Mouse (Mus musculus): ENCODE measurements around the gene Cyp8b1.

Cyp8b1 gene

DNA sequence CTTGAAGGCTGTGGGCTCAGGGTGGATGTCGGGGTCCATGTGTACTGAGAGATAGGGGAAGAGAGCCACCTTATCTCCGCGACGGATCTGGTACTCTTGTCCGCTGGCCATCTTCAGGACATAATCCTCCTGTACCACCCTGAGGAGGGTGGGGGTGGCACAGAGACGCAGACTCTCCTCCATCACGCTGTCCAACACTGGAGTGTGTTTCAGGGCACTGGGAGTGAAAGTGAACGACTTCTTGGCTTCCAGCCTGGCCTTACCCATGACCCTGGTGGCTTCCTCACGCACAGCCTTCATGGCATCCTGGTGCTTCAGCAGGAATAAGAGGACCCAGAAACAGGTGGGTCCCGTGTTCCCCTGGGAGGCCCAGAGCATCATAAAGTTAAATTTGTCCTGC, 1.0 kb downstream of the Cyp8b1 start:
- no peak for DNase-seq (ENCODE audit: low spot score in 2 of 2)

DNA sequence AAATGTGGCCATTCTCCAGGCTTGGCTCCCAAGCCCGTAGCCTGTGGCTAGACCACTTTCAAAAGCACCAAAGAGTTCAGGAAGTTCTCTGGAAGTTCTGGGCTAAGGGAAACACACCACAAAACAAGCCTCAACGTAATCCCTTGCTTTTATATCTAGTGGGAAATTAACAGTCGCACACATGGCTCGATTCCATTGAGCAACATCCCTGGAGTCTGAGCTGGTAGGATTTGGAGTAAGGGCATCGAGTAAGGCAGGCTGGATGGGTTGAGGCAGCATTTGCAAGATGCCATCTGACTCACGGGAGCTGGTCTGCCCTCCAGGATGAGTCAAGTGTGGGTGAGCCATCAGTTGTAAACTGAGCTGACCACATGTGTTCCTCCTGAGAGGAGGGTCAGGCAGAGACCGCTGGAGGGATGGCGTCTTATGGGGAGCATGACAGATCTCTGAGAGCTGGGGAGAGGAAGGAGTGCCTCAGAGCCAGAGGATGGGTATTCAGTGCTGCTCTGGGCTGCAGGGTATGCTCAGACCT, 1.8 kb downstream of the Cyp8b1 start:
- DNase-seq (ENCODE audit: low spot score in 2 of 2), result no peak

DNA sequence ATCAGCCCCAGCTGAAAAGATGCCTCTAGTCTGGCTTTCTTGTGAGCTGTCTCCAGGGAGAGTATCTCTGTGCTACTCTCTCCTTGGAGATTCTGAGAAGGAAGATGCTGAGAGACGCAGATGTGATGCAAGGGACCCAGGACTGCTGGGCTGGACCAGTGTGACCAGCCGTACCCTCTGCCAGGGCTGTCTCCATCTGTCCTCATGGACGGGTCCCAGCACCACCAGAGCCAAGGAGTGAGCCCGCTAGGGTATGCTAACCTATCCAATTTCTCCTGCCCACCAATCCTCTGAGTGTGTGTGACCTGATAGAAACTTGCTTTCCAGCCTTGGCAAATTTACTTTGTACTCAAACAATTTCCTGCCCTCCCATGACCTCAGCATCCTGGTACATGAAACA, 3.3 kb downstream of the Cyp8b1 start:
- no peak for DNase-seq (ENCODE audit: low spot score in 2 of 2)

DNA sequence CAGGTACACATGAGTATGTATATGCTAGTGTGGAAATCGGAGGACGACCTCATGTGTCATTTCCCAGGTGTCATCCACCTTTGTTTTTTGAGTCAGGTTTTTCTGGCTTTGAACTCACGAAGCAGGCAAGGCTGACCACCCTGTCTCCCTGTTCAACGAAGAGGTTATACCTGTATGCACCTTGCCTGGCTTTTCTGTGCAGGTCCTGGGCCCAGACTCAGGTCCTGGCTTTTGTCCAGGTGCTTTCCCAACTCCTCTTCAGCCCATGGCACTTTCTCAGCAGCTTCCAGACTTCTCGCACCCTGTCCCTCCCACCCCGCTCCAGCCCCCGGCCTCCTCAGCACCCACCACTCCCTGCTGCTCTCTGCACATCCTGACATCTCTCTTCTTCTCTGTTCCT, 4.9 kb downstream of the Cyp8b1 start:
- no peak for DNase-seq (ENCODE audit: low spot score in 2 of 2)

DNA sequence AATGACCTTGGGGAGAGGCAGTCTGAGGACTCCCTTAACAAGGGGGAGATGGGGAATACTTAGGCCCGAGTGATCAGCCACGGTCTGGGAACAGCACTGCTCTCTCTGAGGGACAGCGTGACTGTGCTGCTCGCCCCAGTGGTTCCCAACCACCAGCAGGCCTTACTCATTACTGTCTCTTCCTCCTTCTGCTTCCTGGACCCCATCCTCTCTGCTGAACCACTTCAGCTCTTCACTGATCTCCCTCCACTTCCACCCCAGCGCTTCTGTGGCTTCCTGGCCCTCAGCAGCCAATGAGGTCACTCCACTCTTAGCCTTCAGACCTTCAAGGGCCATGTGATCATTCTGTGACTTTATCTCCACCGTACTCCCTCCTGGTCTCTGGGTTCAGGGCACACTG, 6.5 kb downstream of the Cyp8b1 start:
- no peak for DNase-seq (ENCODE audit: low spot score in 2 of 2)

DNA sequence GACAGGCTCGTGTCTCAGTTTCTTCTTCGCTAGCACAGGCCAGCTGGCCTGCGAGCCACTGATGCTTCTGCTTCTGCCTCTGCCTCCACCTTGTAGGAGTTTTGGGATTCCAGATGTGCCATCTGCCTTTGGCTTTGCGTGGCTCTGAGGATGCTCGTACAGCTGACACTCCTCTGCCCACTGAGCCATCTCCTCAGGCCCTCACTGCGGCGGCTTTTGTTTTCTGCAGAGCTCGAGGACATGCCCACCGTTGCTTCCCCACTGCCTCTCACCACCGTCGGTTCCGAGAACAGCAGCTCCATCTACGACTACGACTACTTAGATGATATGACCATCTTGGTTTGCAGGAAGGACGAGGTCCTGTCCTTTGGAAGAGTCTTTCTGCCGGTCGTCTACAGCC, 7.8 kb downstream of the Cyp8b1 start:
- DNase-seq (ENCODE audit: low spot score in 2 of 2), result no peak

DNA sequence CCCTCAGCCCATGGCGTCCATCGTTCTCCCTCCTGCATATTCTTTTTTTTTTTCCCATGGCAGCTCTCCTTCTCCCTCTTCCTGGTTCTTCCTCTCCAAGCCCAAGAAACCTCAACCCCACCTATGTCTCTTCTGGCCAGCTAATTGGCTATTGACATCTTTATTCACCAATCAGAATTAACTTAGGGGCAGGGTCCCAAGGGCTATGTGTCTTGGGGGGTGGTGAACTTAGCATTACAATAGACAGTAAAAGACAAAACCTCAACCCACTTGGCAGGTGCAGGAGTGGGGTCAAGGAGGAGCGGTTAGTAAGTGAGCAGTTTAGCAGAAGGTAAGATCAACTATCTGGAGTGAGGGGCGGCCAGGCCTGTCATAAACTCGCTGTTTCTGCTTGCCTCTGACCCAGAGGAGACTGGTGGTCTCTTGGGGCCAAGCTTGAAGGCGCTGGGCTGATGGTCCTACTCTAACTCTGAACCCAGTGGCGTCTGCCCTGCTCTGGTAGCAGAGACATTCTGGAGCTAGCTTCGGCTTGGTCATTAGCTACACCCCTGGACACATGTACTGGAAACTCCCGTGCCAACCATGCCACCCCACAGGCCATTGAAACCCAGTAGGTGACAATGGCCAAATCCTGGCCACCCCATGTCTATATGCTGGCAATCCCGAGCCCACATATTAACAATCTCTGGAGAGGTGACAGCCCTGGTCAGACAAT, 8.6 kb downstream of the Cyp8b1 start:
- no peak for DNase-seq (ENCODE audit: low spot score in 2 of 2)

DNA sequence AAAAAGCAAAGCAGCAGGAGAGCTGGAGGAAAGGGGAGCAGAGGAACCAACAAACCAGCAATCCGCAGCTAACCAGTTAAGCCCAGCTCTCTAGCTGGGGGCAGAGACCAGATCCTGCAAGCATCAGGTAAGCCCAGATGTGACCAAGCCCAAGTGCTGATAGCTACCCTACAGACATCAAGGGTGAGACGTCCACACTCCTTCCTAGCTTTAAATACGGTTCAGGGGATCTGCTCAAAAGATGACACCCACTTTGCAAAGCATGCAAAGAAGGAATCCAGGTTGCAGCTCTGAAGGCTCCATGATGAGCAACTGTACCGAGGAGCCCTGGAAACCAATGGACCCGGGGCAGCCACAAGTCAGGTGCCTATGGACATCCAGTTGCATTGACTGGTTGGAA, 9.6 kb downstream of the Cyp8b1 start:
- no peak for DNase-seq (ENCODE audit: low spot score in 2 of 2)

DNA sequence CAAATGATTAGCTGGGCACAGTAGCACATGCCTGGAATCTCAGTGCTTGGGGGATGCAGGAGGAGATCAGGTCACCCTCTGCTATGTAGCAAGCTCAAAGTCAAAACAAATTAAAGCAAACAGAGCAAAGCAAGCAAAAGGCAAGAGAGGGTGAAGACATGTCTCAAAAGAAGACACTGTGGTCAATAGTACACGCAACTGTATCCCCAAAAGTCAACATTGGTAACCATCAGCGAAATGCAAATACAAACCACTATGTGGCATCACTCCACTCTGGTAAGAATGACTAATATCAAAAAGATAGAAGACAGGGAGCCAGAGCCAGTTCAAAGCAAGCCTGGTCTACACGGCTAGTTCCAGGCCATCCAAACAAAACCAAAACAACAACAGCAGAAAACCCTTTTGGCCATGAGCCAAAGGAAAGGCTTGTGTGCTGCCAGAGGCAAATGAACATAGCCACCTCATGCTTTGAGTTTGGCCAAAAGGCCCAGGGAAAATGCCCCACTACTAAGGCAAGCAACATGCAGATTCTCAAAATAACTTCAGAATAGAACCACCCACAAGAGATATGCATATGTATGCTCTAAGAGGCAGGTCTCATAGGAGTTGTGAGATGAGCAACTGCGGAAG, 10.4 kb downstream of the Cyp8b1 start:
- DNase-seq (ENCODE audit: low spot score in 2 of 2), result no peak

DNA sequence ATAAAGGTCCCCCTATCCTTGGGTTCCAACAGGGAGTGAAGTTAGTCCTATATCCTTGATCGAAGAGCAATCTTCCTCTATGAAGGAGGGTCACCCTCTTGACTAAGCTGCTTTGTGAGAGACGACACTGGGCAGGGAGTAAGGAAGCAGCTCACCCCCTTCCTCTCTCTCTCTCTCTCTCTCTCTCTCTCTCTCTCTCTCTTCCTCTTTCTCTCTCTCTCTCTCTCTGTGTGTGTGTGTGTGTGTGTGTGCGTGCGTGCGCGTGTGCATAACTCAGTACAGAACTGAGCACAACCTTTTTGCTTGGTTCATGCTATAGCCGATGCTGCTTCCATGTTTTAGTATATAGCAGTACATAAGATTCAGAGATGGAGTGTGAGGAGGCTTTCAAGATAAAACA, 11.2 kb downstream of the Cyp8b1 start:
- DNase-seq (ENCODE audit: low spot score in 2 of 2), result no peak

DNA sequence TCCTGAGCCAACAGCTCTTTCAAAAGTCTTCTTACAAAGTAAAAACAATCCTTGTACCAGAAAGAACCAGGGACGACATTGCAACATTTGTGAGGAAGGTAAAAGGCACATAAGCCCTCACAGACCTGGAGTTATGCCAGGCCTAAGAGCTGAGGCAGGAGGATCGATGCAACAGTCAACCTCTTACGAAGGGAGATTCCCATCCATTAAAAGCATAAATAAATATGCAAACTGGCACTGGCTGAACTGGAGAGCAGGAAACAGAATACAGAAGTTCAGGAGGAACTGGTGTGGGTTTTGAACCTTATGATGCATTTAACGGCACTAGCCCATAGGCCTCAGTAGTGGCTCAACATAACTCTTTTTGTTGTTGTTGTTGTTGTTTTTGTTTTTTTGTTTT, 11.8 kb downstream of the Cyp8b1 start:
- DNase-seq (ENCODE audit: low spot score in 2 of 2), result no peak

DNA sequence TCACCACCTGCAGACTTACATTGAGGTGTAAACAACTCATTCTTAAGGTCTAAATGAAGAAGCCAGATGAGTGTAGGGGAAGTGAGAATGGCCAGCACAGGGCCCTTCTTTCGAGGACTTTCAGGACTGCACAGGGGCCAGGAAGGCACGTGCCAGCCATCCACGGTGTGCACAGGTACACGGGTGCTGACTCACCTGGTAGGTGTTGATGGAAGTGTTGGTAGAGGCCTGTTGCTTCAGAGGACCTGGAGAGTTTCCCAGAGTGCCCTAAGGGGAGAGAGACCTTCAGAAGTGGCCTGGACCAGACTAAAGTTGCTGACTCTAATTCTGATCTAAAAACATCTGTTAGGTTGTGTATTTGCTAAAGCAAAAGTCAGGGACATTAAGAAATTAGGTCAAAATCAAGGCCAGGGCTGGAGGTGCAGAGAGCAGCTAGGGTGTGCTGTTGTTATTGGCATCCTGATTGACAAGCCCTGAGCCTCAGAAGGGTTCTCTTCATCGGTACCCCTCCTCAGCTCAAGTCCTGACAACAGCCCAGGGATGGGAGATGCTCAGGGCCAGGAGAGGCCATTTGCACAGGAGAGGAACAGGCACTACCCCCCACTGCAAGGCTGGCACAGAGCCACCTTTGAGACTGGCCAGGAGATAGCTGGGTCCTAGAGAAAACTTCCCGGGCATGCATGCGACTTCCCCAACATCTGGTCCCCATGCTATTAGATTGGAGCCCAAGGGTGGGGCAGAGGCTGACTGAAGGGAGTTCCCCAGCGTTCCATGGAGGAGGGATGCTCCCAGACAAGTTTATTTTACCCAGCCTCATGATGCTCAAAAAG, 12.4 kb downstream of the Cyp8b1 start:
- DNase-seq (ENCODE audit: low spot score in 2 of 2), result no peak

DNA sequence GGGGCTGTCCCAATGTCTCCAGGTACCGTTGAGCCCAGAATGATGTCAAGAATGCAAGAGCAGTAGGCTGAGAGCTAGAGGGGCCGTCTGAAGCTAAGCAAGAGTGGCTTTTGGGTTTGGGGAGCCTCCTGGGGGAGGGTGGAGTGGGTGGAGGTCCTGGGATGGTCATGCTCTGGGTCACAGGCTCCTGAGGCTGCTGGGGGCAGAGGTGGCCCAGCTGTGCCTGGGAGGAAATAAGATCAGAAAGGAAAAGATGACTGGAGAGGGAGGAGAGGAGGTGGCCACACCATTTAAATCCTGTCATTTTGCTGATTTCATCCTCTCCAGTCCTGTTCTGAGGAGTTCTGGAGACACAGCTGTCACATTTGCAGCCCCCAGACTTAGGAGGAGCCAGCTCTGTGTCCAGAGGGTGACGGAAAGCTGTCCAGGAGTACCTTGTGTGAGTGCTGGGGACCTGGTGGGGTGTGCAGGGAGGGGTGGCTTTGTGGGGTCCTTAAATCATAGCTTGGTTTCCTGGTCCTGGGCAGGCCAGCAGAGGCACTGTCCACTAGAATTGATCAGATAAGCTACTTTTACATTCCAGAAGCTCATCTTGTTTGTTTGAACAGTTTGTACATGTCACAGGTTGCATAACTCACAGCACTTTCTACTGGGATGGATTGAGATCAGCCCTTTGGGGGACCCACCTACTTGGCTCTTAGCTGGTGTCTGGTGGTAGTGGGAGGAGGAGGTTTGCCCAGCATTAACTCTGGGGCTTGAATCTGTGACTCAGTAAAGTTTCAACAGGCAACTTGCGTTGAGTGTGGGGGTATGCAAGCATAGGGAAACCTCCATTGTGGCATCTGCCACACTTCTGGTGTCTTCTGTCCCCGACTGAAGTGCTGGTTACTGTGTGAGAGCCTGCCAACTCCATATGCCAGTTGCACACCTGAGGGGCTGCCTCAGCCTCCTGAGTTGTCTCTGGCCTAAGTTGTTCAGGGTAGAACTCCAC, 14.1 kb downstream of the Cyp8b1 start:
- no peak for DNase-seq (ENCODE audit: low spot score in 2 of 2)

DNA sequence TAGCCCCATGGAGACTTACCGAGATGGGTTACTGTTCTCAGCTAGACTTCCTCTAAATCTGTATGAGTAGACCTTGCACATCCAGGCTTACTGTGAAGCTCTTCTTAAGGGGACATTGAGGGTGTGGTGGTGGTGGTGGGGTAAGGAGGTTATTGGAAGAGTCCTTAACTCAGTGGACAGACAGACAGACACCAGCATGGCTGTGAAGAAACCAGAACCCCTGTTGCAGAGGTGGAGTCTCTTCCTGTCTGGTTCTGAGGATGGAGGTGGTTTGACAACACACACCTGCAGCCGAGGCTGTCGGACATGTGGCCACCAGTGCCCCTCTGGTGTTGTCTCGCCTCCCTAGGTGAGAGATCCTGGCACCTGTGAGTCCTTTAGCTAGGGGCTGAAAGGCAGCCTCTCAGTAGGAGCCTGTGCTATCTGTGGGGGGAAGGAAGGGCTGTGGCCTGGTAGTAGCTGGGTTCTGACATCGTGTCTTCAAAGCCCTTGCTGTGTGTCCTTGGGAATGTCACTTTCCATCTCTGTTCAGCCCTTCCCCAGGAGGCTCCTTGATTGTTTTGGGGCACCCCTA, 15.7 kb downstream of the Cyp8b1 start:
- no peak for DNase-seq (ENCODE audit: low spot score in 2 of 2)

DNA sequence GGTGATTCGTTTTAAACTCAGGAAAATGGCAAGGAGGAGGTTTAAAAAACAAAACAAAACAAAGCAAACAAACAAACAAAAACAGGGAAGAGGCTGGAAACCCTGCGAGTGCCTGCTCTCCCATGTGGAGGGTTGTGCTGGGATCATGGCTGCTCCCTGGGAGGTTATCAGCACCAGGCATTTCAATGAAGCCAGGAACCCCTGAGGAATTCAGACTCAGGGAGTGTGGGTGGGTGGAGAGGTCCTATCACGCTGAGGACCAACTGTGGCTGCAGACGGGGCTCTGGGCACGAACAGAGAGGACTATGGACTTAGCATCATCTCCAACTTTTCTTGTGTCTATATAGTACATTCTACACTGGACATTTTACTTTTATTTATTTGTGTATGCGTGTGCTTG, 16.8 kb downstream of the Cyp8b1 start:
- DNase-seq (ENCODE audit: low spot score in 2 of 2), result no peak

DNA sequence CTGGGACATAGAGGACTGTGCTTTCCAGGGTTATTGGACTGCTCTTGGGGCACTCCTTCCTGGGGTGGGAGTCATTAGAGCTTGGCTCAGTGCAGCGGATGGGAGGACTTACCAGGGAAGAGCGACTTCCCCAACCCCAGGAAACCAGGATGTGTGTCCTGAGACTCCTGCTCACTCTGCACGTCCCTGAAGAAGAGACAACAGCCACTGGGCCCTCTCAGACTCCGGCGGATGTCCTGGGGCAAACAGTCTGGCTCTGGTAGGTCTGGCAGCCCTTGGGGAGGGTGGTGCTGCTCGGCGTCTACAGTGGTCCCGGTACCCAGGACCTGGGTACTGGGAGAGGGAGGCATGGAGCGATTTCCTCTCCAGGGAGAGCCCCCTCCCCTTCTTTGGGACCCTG, 17.9 kb downstream of the Cyp8b1 start, which contains the start of gene Ackr2:
TSS of gene Ackr2 (plus strand) at position 111 of the 400 bp plus-strand sequence.
- DNase-seq (ENCODE audit: low spot score in 2 of 2), result no peak

DNA sequence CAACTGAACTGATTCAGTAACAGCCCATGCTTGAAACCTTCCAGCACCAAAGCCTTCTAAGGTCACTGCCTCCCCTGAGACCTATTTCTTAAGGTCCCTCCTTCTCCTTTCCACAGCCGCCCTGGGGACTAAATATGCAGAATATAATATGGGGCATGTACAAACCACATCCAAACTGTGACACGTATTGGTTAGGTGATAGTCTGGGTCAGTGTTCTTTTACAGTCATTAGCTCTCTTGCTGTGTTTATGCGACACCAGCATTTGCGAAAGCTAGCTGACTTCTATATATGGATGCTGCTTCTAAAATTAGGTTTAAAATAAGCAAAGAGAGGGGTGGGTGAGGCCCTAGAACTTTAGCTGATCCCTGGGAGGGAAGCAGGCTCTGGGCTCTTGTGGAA, 19.3 kb downstream of the Cyp8b1 start:
- DNase-seq (ENCODE audit: low spot score in 2 of 2), result no peak

DNA sequence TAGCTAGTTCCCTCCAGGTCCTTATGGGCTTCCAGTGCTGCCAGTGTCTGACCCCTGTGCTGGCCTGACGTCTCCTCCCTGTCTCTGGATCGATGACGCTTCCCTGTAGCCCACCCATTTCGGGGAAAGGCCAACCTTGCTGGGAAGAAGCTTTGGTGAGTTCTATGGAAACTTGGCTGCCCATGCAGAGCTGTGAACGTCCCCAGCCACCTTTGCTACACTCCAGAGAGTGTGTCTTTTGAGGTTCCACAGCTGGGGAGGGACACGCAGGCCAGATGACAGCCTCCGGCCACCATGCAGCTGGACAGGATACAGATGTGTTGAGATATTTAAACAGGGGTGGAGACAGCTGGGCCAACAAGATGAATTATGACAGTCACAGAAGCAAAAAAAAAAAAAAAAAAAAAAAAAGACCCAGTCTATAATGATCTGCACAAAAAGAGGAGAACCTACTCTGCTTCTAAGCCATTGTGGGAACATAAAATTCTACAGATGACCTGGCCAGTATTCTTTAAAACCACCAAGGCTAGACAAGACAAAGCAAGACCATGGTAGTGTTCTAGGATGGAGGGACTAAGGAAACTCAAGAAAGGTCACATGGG, 20.6 kb downstream of the Cyp8b1 start:
- no peak for DNase-seq (ENCODE audit: low spot score in 2 of 2)

DNA sequence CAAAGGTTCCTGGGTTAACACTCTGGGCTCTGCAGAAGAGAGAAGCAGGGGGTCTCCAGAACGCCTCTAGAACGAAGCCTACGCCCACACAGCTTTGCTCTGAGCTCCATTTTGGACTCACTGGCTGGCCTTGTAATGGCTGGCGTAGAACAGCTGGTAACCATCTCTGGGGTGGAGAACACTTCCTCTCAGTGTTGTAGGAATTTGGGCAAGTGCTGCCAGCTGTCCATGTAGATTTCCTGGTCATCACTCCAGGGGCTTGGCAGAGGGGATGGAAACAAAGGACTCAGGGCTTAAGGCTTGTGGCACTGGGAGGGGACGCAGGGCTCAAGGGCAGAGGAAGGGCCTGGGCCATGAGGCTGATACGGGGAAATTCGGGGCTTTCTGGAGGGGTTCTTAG, 21.7 kb downstream of the Cyp8b1 start:
- no peak for DNase-seq (ENCODE audit: low spot score in 2 of 2)

DNA sequence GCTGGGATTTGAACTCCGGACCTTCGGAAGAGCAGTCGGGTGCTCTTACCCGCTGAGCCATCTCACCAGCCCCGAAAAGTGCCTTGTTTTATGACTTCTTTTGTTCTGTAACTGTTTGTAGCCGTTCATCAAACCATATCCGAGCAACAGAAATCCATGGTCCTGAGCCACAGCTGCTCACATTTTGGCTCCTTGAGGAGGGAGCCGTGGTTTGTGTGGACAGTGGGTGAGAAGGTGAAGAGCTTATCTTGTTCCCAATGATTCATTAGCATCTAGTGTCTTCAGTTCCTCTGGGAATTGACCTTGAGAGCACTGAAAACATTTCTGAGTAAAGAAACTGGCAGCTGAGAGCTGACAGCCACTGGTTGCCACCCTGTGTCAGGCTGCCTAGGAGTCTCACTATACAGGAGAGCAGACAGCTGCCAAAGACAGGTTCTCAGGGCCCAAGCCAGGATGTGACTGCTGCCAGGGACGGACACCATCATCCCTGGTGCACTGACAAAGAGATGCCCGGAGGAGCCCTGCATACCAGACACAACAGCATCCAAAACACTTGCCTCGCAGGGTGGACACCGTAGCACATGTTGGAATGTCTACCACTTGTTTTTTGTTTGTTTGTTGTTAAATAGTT, 23.9 kb downstream of the Cyp8b1 start:
- no peak for DNase-seq (ENCODE audit: low spot score in 2 of 2)

Measured in frontal cortex, postnatal 14 days (tissue).